Mouse (Mus musculus): ENCODE measurements around the gene Abhd2. TPM values are rescaled to one million over a fixed set of nuclear protein-coding genes. Genes with fewer than 3 reads are reported as not detected.
A peak's percentile ranks its signal among the peaks of the same experiment; 100 is the strongest.

The Abhd2 gene
- polyA plus RNA-seq, 1 experiment from 2014 or later, result 18.2 TPM

GRCm38 (mm10) chr7:79376516-79377275, 103.7 kb downstream of the Abhd2 start:
- Histone ChIP-seq H3K27me3 (replicated peaks) (no peaks in the 10 kb centered on the region), H3K9ac (no peak overlapping the region), H3K27ac (no peak overlapping the region), H3K9me3 (no peaks in the 10 kb centered on the region), H3K4me2 (no peak overlapping the region), H3K4me3 (no peak overlapping the region), H3K36me3 (replicated peaks) (no peaks in the 10 kb centered on the region), H3K4me1 (no peaks in the 10 kb centered on the region)
- WGBS, result 88% methylated on average over 10 of the region's 10 CpGs
- no peak for ATAC-seq (replicated peaks)

GRCm38 (mm10) chr7:79386422-79387133, 113.6 kb downstream of the Abhd2 start, which contains the start of gene Rlbp1:
Gene Rlbp1 (minus strand): TSS chr7:79387048.
- 52% methylated on average over 16 of the region's 16 CpGs for WGBS
- Histone ChIP-seq H3K4me1 (peaks cover 3% of the 10 kb centered on the region), H3K27ac (no peak within 1 kb of the TSS), H3K27me3 (replicated peaks) (no peaks in the 10 kb centered on the region), H3K4me3 (no peak within 1 kb of the TSS), H3K9ac (no peak within 1 kb of the TSS), H3K4me2 (no peak within 1 kb of the TSS), H3K36me3 (replicated peaks) (no peaks in the 10 kb centered on the region), H3K9me3 (no peaks in the 10 kb centered on the region)
- ATAC-seq (replicated peaks), result 0 out of 2 replicates have a peak, but pooled peaks have one; percentile 50

GRCm38 (mm10) chr7:79387140-79387539, 114.1 kb downstream of the Abhd2 start:
- Histone ChIP-seq H3K27ac (no peak overlapping the region), H3K4me1 (peaks cover 4% of the 10 kb centered on the region), H3K9me3 (no peaks in the 10 kb centered on the region), H3K4me2 (no peak overlapping the region), H3K27me3 (replicated peaks) (no peaks in the 10 kb centered on the region), H3K9ac (no peak overlapping the region), H3K36me3 (replicated peaks) (no peaks in the 10 kb centered on the region), H3K4me3 (no peak overlapping the region)
- ATAC-seq (replicated peaks), result no peak
- 65% methylated on average over 8 of the region's 8 CpGs for WGBS

- no peak overlapping the region for H3K4me3 ChIP-seq
- H3K36me3 ChIP-seq (replicated peaks), result no peaks in the 10 kb centered on the region
- no peak for ATAC-seq (replicated peaks)
- no peaks in the 10 kb centered on the region for H3K27me3 ChIP-seq (replicated peaks)
- no peaks in the 10 kb centered on the region for H3K9me3 ChIP-seq
- H3K4me2 ChIP-seq, result no peak overlapping the region
- H3K27ac ChIP-seq, result no peak overlapping the region
- 65% methylated on average over 7 of the region's 7 CpGs for WGBS
- no peak overlapping the region for H3K9ac ChIP-seq
- H3K4me1 ChIP-seq, result peaks cover 11% of the 10 kb centered on the region
Observed at GRCm38 (mm10) chr7:79387991-79388390, 115.0 kb downstream of the Abhd2 start.

GRCm38 (mm10) chr7:79388671-79389206, 115.7 kb downstream of the Abhd2 start:
- no peak for ATAC-seq (replicated peaks)

GRCm38 (mm10) chr7:79390141-79390708, 117.2 kb downstream of the Abhd2 start:
- no peak for ATAC-seq (replicated peaks)
- H3K27me3 ChIP-seq (replicated peaks), result no peaks in the 10 kb centered on the region
- H3K4me2 ChIP-seq, result no peak overlapping the region
- H3K9me3 ChIP-seq, result no peaks in the 10 kb centered on the region
- no peak overlapping the region for H3K4me3 ChIP-seq
- no peak overlapping the region for H3K27ac ChIP-seq
- H3K4me1 ChIP-seq, result peaks cover 11% of the 10 kb centered on the region
- H3K9ac ChIP-seq, result no peak overlapping the region
- H3K36me3 ChIP-seq (replicated peaks), result no peaks in the 10 kb centered on the region
- 60% methylated on average over 5 of the region's 5 CpGs for WGBS

More at GRCm38 (mm10) chr7:79388671-79389206, 115.7 kb downstream of the Abhd2 start:
- H3K4me3 ChIP-seq, result no peak overlapping the region
- no peaks in the 10 kb centered on the region for H3K27me3 ChIP-seq (replicated peaks)
- peaks cover 11% of the 10 kb centered on the region for H3K4me1 ChIP-seq
- H3K9me3 ChIP-seq, result no peaks in the 10 kb centered on the region
- no peaks in the 10 kb centered on the region for H3K36me3 ChIP-seq (replicated peaks)
- no peak overlapping the region for H3K27ac ChIP-seq
- H3K4me2 ChIP-seq, result no peak overlapping the region
- no peak overlapping the region for H3K9ac ChIP-seq
- 63% methylated on average over 7 of the region's 7 CpGs for WGBS

DNA sequence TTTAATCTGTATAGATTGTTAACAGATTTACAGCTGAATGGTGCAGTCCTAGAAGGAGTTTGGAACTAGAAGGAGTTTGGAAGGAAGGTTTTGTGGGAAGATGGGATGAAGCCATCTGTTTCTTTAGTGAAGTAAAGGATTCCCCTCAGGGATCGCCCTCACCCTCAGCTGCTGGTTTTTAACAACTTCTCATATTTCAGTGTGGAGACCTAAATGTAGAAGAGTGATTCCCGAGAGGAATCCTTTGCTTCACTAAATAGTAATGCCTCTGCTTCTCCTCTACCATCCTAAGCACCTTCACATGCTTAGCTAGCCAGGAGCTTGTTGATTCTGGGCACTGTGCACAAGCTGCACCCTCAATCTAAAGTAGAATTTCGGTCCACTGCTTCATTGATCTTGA, 118.5 kb downstream of the Abhd2 start:
- peak overlapping the region; percentile 65 for H3K4me3 ChIP-seq
- H3K27ac ChIP-seq, result peak overlapping the region; percentile 90
- H3K9me3 ChIP-seq, result no peaks in the 10 kb centered on the region
- peaks cover 11% of the 10 kb centered on the region for H3K4me1 ChIP-seq
- H3K27me3 ChIP-seq (replicated peaks), result no peaks in the 10 kb centered on the region
- peak overlapping the region; percentile 98 for H3K4me2 ChIP-seq
- peak; percentile 25; the same call in 1 of the 2 replicates for ATAC-seq (replicated peaks)
- H3K9ac ChIP-seq, result peak overlapping the region; percentile 75
- no peaks in the 10 kb centered on the region for H3K36me3 ChIP-seq (replicated peaks)
- 8% methylated on average over 3 of the region's 3 CpGs for WGBS

DNA sequence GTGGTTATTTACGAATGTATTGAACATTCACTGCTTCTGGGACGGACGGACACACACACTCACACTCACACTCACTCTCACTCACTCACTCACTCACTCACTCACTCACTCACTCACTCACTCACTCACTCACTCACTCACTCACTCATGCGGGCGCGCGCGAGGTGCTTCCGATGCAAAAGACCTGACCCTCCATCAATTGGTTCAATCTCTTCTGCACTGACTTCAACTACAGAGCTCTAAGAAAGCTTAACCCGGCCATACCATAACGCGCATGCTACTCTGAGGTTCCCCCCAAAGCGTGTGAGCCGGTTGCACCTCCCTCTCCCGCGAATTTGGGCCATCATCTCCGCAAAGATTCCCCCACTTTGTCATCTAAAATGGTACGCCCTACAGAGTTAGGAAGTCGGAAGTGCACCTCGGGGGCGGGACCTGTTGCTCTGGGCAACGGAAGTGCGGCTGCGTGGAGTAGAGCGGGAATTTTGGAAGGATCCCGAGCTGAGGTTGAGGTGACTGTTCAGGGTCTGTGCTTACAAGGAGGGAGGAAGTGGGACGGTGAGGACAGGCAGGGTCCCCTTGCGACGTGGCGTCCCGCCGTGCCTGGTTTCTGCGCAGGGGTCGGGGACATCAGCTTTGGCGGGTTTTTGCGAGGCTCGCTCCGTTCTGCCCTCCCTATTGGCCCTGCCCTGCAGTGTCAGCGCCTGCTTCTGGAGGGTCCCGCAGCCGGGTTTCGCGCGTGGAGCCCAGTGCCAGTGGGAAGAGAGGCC, 119.1 kb downstream of the Abhd2 start, which contains the start of gene Fanci:
Gene Fanci (plus strand): TSS at position 47 of the 767 bp plus-strand sequence.
- peaks cover 11% of the 10 kb centered on the region for H3K4me1 ChIP-seq
- peak within 1 kb of the TSS; percentile 65 for H3K4me3 ChIP-seq
- no peaks in the 10 kb centered on the region for H3K27me3 ChIP-seq (replicated peaks)
- peak; percentile 96 for ATAC-seq (replicated peaks)
- peak within 1 kb of the TSS; percentile 75 for H3K9ac ChIP-seq
- under 1% methylated on average over 44 of the region's 44 CpGs for whole genome bisulfite sequencing
- H3K27ac ChIP-seq, result peak within 1 kb of the TSS; percentile 90
- peak within 1 kb of the TSS; percentile 98 for H3K4me2 ChIP-seq
- no peaks in the 10 kb centered on the region for H3K9me3 ChIP-seq
- H3K36me3 ChIP-seq (replicated peaks), result no peaks in the 10 kb centered on the region

DNA sequence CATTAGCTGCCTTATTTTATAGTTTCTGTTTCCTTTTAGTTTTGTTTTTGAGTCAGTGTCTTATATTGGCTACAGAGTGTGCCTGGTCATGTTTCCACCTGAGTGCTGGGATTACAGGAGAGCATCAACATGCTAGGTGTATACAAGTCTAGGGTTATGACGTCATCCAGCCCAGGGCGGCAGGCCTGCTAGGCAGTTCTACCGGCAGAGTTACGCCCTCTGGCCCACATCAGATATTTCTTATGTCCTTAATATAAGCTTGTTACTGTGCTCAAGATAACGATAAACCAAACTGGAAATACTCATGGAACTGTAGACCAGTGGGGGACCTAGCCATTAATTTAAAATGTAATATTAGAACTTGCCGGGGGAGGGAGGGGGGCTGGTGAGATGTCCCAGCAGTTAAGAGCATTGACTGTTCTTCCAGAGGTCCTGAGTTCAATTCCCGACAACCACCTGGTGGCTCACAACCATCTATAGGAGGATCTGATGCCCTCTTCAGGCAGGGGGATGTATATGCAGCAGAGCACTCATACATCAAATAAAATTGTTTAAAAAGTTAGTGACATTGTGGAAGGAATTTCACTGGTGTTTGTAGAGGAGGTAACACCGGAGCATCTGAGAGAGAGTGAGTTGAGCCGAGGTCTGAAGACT, 120.0 kb downstream of the Abhd2 start:
- WGBS, result 67% methylated on average over 9 of the region's 9 CpGs
- peak overlapping the region; percentile 98 for H3K4me2 ChIP-seq
- H3K27me3 ChIP-seq (replicated peaks), result no peaks in the 10 kb centered on the region
- peak overlapping the region; percentile 65 for H3K4me3 ChIP-seq
- H3K36me3 ChIP-seq (replicated peaks), result no peaks in the 10 kb centered on the region
- H3K27ac ChIP-seq, result no peak overlapping the region
- no peaks in the 10 kb centered on the region for H3K9me3 ChIP-seq
- ATAC-seq (replicated peaks), result peak; percentile 41; the same call in 1 of the 2 replicates
- no peak overlapping the region for H3K9ac ChIP-seq
- peaks cover 11% of the 10 kb centered on the region for H3K4me1 ChIP-seq

- no peak for ATAC-seq (replicated peaks)
- no peak overlapping the region for H3K9ac ChIP-seq
- WGBS, result 97% methylated on average over 7 of the region's 7 CpGs
Observed at GRCm38 (mm10) chr7:79393924-79394323, 120.9 kb downstream of the Abhd2 start.

DNA sequence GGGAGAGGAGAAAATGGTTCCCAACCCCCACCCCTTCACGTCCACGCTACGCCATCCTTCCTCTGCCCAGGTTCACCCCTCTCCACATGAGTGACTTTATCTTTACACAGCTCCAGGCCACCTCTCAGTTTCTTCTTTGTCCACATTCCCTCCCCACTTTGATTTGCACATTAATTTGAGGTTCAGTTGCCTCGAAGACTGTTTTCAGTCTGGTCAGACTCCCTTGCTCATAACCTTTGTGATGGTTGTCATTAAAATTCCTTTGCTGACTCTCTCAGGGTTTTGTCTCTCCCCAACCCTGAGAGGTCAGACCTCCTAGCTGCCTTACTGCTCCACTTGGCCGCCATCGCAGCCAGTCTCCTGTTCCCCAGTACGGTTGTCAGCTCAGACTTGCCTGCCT, 121.7 kb downstream of the Abhd2 start:
- Histone ChIP-seq H3K4me2 (no peak overlapping the region), H3K27me3 (replicated peaks) (no peaks in the 10 kb centered on the region), H3K36me3 (replicated peaks) (no peaks in the 10 kb centered on the region), H3K4me1 (peaks cover 11% of the 10 kb centered on the region), H3K4me3 (no peak overlapping the region), H3K9me3 (no peaks in the 10 kb centered on the region), H3K9ac (no peak overlapping the region), H3K27ac (no peak overlapping the region)
- ATAC-seq (replicated peaks), result no peak
- 72% methylated on average over 7 of the region's 7 CpGs for WGBS

More at GRCm38 (mm10) chr7:79393924-79394323, 120.9 kb downstream of the Abhd2 start:
- no peaks in the 10 kb centered on the region for H3K9me3 ChIP-seq
- H3K36me3 ChIP-seq (replicated peaks), result no peaks in the 10 kb centered on the region
- no peak overlapping the region for H3K4me3 ChIP-seq
- H3K27me3 ChIP-seq (replicated peaks), result no peaks in the 10 kb centered on the region
- peaks cover 11% of the 10 kb centered on the region for H3K4me1 ChIP-seq
- no peak overlapping the region for H3K27ac ChIP-seq
- no peak overlapping the region for H3K4me2 ChIP-seq

Measured in midbrain, embryonic 15.5 days (tissue).